Mouse (Mus musculus) cerebellum, adult (tissue): ENCODE results near the gene Frk.
"Not testable (repeated sequence)": the region's sequence is repeated elsewhere in the genome, so short reads cannot be mapped to it uniquely, and the experiment has no call there.

Experiments
- ATAC-seq: cut with Nextera tagmentation; 2 replicates; pipeline ENCODE4 v1.9.2; 2017; ENCODE audit warnings: mild to moderate bottlenecking, moderate library complexity, mixed read lengths; ENCODE audit not compliant: insufficient number of reproducible peaks, low FRiP score, low TSS enrichment

The Frk gene

DNA sequence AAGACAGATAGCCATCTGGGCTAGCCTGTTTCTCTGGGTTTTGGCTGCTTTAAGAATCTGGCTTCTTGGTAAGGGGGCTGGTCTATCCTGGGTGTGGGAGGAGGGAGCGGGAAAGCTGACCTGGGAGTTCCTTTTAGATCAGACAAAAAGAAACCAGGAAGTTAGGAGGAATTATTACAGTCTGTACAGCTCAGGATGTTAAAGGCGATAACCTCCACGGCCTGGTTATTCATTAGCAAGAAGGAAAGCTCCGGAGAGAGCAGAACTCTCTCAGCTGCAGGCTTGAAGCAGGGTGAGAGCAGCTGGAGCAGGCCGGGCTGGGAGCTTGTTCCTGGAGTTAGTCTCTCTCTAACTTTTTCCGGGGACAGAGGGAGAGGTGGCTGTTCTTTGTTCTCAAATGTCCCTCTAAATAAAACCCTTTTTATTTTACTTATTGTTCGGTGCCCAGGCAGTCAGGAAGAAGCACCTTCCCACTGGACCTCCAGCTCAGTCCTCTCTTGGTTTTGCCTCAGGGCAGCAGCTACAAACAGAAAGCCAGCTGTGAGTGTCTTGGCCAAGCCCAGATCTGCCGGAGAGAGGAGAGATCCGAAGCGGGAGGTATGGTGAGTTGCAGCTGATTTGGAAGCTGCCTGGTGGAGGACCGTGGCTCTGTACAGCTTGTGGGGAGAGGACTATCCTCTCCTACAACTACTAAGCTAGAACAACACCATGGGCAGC is at the start of gene Frk:
Frk (plus strand) TSS at position 103 of the 717 bp plus-strand sequence.
- no peak for ATAC-seq

DNA sequence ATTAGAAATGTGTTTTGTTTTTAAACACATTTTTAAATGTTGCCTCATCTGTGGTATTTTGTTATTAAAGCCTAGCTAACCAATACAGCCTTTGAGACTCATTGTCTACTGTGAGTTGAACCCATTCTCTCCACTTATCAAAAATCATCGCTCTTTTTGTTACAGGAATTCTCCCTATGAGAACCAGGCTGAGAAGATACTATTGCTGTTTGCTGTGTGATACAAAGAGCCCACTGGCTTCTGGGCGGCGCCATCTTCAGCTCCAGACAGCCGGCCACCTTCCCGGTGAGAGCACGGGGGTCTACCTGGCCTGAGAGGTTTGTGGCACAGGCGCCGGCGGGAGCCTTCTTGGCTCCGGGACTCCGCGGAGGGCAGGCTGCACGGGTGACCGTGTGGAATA is 49.0 kb upstream of the Frk start:
- not testable (repeated sequence) for ATAC-seq

DNA sequence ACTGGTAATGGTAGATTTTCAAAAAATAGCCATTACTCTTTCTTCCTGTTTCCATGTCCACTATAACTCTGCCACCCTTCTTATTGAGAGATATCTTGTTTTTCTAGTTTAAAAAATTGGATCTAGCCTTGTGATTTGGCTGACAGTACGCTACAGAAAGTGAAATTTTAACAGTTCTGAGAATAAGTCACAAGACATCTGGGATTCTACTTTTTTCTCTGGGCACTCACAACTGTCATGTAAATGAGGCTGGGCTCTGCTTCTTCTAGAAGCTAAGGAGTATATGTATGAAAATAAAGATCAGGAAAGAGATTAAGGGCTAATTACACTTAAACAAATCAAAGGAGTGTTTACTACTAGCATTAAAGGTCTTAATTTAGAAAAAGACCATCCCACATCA is 33.7 kb upstream of the Frk start:
- ATAC-seq, result no peak

DNA sequence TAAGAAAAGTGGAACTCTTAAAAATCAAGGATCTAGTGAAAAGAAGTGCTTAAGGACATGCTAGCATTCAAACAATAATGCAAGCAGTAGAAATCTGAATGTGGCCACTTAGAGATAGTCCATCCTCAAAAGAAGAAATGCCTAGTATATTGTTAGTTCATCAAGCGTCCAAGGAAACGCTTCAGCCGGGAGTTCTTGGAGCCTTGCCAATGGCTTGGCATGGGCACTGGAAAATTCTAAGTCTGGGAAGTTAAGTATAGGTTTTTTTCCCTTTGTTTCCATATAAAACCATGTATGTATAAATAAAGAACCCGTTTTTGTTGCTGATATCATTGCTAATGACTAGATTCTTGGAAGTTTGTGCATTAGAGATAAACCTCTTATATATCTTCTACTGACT is 21.7 kb upstream of the Frk start:
- ATAC-seq, result no peak

DNA sequence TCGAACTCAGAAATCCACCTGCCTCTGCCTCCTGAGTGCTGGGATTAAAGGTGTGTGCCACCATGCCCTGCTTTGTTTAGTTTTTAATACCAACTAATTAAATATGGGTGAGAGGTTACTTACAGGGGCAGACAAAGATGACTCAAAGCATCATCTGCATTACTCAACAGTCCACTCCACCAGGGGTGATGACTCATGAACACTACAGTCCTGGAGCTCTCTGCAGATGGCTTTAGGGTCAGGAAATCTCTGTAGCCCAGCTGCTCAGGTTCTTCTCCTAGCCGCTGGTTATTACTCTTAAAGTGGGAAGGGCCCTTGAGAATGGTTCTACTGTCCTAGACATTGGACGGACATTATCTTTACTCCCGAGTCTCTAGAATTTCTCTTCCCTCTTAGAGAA is 18.9 kb upstream of the Frk start:
- ATAC-seq, result no peak

DNA sequence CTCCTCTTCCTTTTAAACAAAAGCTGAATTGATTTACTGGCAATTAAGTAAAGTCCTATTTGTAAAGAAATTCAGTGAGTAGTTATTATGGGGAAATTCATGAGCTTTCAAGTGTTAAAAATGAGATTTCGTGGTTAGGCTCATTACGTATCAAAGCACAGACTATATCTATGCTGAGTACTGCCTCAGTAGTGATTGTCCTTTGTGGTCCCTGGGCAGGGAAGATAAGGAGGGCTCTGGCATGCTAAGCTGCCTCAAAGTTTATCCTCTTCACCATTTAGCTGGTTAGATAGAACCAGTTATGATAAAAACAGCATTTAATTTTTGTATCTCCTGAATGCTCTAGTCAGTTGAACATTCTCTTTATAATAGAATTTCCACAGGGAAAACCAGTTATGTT is 14.2 kb upstream of the Frk start:
- no peak for ATAC-seq

DNA sequence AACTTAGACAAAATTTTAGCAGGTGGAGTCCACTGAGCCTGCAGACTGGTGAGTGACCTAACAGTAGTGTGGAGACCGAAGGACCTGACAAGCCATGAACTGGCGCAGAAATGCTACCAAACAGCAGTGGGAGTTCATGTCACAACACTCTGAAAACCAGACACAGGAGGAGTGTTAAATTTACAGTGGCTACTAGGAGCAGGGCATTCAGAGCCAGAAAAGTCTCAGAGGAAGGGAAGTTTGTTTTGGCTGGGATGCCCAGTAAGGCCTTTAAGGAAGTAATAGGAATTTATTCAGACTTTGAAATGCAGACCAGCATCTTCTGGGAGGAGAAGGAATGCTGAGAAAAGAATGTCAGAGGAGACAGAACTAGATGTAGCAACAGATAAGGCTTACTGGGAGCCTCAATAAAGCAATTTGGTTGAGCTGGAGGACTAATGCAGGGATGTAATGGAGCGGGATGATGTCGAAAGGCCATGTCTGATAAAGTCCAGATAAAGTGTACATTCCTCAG is 3.2 kb upstream of the Frk start:
- ATAC-seq, result no peak

DNA sequence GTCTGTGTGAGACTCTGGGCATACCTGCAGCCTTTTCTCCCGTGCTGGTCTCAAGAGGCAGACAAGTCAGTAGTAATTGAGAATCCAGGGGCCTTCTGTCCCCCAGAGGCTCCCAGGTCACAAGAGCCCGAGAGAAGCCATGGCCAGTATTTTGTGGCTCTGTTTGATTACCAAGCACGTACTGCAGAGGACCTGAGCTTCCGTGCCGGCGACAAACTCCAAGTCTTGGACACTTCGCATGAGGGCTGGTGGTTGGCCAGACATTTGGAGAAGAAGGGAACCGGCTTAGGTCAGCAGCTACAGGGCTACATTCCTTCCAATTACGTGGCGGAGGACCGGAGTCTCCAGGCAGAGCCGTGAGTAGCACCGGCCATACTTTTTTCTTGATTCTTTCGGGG is 814 bp downstream of the Frk start:
- ATAC-seq, result no peak

DNA sequence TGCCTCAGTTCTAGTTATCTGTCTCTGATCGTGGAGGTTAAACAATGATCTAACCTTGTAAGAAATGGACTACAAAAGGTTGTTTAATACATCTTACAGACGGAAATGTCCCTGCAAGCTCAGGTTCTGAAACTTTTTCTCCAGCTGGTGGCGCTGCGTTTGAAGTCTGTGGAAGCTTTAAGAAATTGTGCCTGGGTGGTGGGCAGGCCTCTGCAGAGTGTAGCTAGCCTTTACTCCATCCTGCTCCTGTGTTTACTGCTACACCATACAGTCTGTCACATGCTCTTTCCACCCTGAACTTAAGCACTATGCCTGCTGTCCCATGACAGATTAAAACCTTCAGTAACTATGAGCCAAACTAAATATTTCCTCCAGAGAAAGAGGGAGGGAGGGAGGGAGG is 1.9 kb downstream of the Frk start:
- ATAC-seq, result no peak

DNA sequence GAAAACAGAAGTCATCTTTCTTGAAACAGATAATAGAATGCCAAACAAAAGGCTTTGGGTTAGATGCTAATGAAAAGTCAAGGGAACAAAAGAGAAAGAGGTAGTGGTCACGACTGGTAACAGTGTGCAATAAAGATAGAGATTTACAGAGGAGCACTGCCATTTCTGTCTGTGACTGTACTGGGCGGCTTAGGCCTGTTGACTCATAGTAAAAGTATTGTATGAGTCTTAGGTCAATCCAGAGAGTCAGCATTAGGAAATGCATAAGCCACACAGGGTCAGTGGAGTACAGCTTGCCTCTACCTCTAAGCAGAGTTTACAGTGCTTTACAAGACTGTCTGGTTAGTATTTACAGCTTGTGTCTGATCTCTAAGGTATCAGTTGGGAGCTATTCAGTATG is 24.6 kb downstream of the Frk start:
- no peak for ATAC-seq

DNA sequence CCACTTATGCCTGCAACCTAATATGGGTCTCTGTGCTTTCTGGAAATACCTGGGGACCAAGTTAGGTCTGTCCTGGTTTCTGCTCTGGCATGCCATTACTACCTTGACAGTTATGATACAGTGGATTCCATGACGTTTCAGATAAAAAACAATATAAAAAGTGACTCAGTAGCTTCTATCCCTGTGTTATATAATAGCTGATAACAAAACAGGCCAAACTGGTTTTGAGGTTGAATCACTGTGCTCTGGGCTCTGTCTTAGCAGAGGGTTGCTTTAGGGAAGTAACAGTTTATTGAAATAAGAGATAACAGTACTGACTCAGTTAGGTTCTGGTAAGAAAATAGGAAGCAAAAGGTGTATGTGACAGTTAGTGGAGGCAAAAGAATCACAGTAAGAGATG is 25.4 kb downstream of the Frk start:
- no peak for ATAC-seq

DNA sequence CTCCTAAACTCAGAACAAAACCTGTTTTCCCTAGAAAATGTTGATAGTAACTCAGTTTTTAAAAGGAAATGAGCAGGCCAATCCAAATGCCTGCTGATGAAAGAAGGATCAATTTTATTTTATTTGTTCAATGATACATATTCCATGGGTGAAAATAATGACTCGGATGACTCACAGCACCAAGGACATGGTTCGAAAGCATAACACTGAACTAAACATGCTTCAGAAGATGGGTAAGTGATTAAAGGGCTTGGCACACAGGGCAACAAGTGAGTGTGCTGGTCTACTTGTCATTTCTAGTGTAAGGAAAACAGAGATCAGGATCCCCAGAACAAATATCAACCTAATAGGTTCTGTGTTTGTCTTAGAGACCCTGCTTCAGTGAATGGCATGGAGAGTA is 26.1 kb downstream of the Frk start:
- ATAC-seq, result no peak

DNA sequence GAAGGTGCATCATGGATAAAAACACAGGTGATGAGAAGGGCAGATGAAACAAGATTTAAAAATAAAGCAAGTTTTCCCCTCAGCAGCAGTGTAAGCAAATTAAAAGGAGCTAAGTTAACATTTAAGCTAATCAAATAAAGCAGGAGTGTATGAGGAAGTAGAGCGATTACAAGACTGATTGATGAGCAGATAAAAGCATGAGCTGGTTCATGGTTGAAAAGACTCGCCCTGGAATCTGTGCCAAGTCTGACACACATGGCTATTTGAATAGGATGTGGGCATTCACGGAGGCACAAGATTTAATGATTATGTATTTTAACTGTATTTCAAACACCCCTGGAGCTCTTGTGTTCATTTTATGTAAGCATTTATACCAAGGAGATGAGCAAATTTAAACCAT is 28.0 kb downstream of the Frk start:
- ATAC-seq, result no peak

DNA sequence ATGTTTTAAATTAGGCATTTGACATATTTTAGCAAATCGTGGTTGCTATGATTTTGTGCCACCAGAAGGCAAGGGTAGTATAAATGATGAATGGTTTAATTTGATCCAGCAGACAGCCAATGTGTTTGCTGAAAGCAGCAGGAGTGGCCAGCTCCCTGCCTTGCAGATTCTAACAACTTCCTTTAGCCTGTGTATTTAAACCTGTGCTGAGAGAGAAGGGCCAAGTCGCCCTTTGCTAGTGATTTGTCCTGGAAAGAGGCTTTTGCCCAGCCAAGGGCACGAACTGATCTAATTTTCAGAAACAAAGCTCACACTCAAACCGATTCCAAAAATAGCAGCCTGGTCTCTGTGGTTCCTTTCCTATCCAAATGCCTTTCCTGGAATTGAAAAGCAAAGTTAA is 29.4 kb downstream of the Frk start:
- ATAC-seq, result no peak

DNA sequence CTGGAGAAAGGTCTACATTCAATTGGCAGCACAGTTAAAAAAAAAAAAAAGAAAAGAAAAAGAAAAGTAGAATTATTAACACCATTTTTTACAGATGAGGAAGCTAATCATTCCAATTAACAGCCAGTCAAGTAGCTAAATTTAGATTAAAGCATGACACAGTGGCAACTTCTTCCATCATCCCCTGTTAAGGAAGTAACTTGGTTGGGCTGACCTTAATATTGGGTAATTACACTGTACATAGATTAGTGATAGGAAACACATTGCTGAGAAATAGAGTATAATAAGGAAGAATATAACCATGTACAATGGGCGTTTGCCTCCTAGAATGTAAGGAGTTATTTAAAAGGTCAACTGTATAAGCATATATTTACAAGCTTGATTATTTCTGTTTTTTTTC is 42.4 kb downstream of the Frk start:
- no peak for ATAC-seq

DNA sequence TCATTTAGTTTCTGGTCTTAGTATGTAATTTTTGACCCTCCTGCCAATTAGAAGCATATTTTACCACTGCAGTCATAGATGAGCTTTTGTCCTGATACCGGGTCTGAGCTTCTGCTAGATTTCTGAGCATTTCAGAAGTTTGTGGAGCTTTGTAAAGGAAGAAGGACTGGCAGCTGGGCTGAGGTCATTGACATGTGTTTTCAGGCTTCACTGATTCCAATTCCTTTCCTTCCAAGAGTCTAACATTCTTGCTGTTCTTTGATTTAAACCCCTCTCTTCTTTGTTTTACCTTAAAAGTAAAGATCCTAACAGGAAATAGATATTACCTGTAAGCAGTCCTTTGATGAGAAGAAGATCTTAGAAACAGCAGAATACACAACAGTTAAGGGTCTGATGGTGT is 48.6 kb downstream of the Frk start:
- no peak for ATAC-seq

DNA sequence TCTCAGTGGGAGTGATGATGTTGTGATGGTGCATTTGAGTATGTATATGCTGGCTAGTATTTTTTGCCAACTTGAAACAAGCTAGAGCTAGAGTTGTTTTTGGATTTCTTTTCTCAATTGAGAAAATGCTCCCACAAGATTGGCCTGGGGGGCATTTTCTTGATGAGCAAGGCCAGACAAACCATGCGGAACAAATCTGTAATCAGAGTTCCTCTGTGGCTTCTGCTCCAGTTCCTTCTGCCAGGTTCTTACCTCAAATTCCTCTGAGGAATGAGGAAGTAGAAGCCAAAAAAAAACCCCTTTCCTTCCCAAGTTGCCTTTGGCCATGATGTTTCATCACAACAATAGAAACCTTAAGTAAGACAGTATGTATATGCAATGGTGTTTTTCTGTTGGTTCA is 49.3 kb downstream of the Frk start:
- no peak for ATAC-seq

DNA sequence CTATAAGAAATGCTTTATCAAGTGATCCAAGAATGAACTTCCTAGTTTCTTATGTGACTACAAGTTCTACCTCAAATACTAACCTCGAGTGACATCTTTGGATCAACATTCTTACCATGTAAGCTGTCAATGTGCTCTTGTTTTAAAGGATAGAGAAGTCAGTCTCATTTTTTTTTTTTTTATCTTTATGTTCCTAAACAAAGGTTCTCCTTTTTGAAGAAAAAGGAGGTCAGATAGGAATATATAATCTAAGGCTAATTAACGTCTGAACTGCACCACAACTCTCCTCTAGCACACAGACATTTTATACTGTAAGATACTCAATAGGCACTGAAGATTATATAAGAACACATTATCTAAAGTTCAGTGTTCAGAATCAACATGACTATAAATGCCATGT is 57.5 kb downstream of the Frk start:
- no peak for ATAC-seq

DNA sequence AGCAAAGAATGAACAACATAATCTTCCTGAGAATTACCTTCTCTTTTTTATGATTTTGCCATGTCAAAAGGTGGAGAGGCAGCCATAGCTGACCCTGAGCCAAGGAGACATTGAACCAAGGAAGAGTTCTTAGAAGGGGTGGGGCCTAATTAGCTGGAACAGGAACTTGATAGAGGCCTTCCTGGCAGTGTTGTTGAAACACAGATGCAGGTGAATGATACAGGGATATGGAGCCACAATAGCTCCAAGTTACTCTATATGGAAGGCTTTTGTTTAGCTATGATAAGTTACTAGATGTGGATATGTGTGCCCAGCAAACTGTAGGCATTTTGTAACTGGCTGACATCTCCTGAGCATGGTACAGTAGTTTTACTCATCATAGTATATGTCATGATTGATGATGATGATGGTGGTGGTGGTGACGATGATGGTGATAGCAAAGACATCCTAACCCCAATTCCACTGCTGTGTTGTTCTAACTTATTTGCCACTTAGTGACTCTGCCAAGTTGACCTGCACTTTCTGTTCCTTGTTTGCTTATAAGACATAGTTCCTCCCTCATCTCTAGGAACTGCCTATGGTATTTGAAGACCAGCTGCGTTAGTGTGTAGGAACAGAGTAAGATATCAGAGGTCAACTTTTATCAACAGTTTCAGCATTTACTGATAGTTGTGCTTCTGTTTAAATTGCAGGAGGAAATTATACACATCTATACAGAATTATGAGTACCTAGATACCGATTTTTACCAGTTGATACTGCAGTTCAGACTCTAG is 58.7 kb downstream of the Frk start:
- ATAC-seq, result no peak

DNA sequence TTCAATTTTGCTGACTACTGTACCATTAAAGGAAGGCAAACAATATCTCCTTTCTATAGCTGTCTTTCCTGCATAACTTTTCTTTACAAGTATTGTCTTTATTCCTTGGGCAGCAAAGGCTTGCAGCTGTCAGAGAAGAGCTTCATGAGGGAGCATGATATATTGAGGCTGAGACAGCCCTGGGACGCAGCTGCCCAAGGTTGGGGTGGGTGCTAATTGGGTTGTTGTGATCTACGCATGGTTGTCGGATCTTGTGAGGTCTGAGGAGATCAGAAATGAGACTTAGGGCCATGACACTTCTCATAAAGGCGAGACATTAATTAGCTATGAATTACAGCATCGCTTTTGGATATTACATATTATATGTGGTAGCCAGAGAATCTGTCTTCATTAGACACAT is 67.4 kb downstream of the Frk start:
- no peak for ATAC-seq

DNA sequence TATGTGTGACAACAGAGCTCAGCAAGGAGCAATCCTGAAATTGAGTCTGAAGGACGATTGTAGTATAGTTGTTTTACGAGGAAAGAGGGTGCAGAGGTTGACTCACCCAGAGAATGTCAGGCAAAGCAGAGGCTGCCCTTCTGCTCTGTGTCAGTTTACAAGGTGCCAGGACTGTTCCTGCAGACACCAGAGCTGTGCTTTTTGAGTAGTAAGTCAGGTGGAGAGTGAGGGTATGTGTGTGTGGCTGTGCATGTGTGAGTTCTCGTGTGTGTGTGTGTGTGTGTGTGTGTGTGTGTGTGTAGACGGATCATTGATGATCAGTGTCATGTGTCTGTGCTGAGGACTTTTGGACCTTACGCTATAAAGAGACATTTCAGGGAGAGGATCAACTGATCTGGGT is 68.4 kb downstream of the Frk start:
- no peak for ATAC-seq
